Mouse (Mus musculus): Measurements from ENCODE around the gene Eif4a2.
"Not testable (repeated sequence)": the region's sequence is repeated elsewhere in the genome, so short reads cannot be mapped to it uniquely, and the experiment has no call there.

Eif4a2 gene

DNA sequence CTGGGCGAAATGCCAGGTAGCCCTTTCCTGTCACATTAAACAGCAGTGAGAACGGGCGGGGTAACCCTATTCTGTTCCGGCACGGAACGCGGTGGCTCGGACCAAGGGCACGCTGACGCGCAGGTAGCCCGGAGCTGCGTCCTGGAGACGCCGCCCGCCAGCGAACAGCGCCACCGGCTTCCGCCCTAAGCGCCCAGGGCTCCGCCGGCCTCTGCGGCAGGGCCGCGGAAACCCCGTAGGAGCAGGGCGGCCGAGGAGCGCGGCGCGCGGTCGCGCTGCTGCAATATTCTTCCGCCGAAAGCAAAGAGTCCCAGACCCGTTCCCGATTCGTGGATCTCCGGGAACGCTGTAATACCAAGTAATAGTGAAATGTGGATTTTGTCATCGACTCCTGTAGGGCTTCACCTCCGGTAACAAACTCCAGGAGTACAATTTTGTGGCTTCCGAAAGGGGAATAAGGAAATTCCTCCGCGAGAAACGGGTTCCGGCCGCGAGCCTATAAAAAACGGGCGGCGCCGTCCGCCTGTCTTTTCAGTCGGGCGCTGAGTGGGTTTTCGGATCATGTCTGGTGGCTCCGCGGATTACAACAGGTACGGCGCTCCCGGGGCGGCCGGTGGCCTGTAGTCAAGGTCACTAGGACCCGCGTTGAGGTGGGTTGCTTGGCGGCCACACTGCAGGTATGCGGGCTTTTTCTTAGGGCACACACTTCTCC, at the start of gene Eif4a2:
TSS of gene Eif4a2 (plus strand) at position 214 of the 712 bp plus-strand sequence.
- DNase-seq (ENCODE audit: extremely low read depth, low read depth, low spot score) = no peak

DNA sequence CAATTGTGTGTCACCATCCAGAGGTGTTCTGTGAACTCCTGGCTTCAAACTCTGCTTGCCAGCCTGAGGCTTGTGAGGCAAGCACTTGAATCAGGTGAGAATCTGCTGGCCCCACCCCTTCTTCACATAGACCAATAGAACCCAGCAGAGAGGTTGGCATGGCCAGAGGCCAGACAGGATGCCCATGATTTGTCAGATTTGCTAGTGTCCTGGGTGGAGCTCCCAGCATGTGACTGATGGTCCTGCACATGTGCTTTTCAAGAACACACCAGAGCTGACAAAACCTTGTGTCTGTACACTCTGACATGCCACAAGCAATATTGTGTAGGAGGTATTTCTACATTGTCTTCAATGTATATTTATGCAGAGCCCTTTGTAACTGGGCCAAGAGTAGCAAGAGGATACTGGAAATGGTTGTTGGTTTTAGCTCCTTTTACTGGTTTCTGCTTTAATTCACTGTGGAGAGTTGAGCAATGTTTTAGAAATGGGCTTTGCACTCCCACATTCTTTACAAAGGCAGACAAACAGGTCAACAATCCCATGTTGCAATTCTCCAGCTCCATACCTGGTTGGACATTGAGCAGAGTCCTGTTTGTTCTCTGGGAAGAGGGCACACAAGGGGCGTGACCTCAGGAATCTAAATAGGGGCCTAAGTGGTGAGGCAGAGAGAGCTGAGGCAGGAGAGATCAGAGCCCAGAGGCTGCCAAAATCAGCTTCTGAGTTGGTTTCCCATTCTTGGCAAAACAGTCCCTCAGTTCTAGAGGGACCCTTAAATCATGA, 49.4 kb upstream of the Eif4a2 start, which contains the start of gene Kng1:
TSS of gene Kng1 (plus strand) at position 198 of the 780 bp plus-strand sequence.
- not testable (repeated sequence) for DNase-seq (ENCODE audit: extremely low read depth, low read depth, low spot score)

DNA sequence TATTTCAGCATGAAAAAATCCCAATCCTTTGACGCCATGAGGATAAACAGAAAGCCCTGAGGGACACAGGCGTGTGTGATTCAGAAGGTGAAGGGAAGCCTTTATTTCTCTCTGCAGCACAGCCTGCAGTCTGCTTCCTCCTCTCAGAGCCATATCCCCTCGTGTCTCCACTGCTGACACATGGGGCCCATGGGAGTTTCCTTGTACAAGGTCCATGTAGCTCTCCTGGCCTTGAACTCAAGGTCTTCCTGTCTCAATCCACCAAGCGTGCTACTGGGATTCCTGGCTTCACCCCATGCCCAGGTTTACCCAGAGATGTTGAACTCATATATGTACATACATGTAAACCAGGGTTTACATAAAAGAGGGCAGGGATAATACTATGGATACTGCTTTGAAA, 47.6 kb upstream of the Eif4a2 start:
- DNase-seq (ENCODE audit: extremely low read depth, low read depth, low spot score) = not testable (repeated sequence)

DNA sequence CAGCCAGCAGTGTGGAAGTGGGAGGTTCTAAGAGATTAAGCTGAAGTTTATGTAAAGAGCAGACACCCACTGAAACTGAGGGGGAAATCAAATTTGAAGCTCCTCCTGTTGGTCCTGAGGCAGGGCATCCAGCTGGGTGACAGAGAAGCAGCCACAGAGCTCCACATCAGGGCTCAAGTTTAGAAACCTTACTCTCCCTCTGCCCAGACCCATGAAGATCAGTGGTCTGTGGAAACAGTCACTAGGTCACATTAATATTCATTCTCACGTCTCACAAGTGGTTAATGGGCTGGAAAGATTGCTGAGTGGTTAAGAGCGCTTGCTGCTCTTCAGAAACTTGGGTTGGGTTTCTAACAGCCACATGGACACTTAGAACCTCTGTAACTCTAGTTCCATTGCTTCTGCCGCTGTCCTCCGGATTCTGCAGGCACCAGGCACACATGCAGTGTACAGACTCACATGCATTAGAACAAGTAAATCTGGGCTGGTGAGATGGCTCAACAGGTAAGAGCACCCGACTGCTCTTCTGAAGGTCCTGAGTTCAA, 46.4 kb upstream of the Eif4a2 start:
- DNase-seq (ENCODE audit: extremely low read depth, low read depth, low spot score) = not testable (repeated sequence)

DNA sequence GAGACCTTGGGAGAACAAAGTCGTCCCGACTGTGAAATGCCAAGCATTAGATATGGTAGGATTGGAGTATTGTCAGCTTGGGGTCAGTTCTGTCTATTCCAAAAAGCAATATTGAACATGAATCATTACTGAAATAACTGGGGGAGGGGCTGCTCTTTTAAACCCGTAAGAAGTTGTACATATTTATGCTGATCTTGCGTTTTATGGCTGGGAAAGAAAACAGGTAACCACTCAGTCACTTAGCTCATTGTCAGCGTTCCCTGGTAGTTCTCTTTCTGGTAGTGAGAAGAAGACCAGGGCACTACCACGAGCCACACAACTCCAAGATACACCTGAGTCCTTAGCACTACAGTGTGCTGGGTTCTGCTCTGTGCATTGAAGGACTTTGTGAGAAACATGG, 29.7 kb upstream of the Eif4a2 start:
- not testable (repeated sequence) for DNase-seq (ENCODE audit: extremely low read depth, low read depth, low spot score)

DNA sequence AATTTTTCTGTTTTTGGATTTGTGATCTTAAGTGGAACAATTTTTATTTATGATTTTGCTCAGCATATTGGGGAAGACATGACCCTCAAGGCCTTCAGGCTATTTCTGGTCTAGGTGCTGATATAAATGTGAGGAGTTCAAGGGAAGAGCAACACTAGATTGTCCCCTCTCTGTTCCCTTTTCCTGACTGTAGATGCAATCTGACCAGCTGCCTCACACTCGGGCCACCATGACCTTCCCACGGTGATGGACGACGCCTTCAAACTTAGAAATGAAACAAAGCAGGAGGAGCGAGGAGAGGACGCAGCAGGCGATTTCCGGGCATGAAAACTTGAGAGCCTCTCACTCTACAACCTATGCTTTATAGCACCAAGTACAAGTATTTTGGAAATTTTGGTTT, 20.1 kb upstream of the Eif4a2 start:
- not testable (repeated sequence) for DNase-seq (ENCODE audit: extremely low read depth, low read depth, low spot score)

DNA sequence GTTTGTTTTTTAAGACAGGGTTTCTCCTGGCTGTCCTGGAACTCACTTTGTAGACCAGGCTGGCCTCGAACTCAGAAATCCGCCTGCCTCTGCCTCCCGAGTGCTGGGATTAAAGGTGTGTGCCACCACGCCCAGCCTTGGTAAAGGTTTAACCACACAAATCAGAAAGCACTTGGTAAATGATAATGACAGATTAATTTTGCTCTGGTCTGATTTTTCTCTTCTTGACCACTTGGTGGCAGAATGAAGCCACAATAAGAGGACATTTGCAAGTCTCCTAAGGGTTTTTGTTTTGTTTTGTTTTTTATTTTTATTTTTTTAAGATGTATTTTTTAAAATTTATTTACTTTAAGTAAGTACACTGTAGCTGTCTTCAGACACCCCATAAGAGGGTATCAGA, 19.5 kb upstream of the Eif4a2 start:
- DNase-seq (ENCODE audit: extremely low read depth, low read depth, low spot score) = not testable (repeated sequence)

DNA sequence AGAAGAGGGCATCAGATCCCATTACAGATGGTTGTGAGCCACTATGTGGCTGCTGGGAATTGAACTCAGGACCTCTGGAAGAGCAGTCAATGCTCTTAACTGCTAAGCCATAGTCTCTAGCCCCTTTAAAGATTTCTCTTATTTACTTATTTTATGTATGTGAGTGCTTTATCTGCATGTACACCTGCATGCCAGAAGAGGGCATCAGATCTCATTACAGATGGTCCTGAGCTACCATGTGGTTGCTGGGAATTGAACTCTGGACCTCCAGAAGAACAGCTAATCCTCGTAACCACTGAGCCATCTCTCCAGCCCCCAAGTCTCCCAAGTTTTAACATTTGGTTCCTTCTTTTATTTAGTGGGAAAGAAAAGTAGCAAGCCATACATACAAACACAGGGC, 18.8 kb upstream of the Eif4a2 start:
- DNase-seq (ENCODE audit: extremely low read depth, low read depth, low spot score) = not testable (repeated sequence)

DNA sequence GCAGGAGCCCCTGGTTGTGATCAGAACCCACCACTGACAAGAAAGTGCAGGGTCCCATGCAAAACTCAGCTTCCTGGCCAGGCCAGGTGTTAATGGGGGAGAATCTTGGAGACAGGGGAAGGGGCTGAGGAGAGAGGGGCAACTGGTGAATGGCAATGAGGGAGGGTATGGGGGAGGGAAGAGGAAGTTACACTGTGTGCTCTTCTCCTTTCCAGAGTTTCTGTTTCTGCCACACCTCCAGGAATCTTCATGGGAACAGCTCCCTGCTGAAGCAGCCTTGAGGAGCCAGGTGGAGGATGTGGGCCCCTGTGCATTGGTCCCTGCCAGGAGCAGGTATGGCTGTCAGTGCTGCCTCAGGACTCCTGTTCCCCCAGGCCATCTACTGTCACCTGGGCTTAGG, 15.9 kb upstream of the Eif4a2 start:
- DNase-seq (ENCODE audit: extremely low read depth, low read depth, low spot score) = not testable (repeated sequence)

DNA sequence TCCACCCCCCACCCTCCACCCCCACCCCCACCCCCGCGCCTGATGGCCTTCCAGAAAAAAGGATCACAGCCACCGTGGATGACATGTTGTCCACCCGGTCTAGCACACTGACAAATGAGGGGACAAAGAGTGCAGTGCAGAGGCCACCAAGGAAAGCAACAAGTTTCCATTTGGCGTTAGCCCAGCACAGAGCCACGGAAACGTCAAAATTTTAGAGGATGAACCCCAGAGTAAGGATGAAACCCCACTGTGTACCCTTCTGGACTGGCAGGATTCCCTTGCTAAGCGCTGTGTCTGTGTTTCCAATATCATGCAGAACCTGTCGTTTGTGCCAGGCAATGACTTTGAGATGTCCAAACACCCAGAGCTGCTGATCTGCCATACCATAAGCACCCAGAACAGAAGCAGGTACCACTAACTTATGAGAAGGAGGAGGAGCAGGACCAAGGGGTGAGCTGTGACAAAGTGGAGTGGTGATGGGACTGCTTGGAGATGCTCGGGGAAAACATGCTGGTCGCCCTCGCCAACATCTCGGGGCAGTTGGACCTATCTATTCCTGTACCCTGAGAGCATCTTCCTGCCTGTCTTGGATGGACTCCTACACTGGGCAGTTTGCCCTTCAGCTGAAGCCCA, 13.8 kb upstream of the Eif4a2 start:
- no peak for DNase-seq (ENCODE audit: extremely low read depth, low read depth, low spot score)

DNA sequence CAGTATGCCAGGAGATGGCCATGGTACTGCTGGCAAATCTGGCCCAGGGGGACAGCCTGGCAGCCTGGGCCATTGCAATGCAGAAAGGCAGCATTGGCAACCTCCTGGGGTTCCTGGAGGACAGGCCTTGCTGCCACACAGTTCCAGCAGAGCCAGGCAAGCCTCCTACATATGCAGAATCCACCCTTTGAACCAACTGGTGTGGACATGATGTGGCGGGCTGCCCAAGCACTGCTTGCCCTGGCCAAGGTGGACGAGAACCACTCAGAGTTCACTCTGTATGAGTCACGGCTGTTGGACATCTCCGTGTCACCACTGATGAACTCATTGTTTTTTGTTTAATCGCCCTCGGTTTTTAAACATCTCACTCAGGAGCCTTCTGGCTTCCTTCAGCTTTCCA, 13.1 kb upstream of the Eif4a2 start:
- no peak for DNase-seq (ENCODE audit: extremely low read depth, low read depth, low spot score)

DNA sequence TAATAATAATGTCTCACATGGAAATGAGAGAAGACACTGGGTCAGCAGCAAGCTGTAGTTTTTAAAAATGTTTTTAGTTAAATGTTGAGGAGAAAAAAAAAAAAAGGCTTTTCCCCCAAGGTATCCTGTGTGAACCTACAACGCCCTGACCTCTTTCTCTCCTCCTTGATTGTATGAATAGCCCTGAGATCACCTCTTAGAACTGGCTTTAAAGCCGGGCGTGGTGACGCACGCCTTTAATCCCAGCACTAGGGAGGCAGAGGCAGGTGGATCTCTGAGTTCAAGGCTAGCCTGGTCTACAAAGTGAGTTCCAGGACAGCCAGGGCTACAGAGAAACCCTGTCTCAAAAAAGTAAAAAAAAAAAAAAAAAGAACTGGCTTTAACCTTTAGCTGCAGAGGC, 11.7 kb upstream of the Eif4a2 start:
- DNase-seq (ENCODE audit: extremely low read depth, low read depth, low spot score) = not testable (repeated sequence)

DNA sequence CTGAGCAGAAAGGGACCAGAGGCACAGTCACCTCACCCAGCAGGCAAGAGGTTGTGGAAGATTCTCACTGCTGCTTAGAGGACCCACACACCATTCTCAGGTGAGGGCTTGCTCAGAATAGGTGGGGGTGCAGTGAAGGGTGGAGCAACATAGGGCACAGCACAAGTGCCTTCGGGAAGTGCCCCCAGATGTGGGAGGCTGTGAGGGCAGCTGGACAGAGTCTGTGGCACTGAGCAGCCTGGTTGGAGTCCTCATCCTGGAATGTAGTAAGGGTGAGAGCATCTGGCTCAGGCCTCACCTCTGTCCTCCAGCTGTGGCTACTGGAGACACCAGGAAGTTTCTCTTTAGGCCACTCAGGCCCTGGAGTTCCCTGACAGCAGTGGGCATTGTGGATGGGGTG, 10.4 kb upstream of the Eif4a2 start:
- DNase-seq (ENCODE audit: extremely low read depth, low read depth, low spot score) = not testable (repeated sequence)

DNA sequence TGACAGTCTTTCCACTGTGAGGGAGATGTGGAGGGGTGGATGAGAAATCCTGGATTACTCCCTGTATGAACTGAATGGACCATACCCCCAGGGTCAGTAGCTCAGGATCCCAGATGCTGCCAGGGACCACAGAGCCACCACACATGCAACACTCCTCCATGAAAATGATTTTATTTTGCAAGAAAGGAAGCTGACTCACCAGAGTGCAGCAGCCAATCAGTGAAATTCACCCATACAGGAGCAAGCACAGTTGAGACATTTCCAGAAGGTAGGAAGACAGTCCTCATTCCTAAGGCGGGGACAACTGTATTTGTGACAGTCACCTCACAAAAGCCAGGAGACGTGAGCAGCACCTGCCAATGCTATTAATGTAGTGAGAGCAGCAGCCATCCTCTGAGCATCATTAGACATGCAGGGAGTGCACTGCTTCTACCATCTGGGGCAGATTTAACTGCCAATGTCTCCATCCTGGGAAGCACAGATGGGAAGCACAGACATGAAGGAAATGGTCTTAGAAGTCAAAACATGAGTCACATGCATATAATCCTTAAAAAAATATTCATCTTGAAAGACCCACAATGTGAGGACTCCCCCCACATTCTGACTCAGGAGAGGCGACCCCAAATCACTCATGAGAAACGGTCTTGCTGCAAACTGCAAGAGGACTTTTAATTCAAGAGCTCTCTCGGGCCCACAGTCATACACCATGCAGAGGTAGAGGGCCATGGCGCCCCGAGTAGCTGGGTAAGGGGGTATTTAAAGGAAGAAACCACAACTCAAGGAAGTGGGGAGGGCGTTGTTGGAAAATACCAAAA, 9.7 kb upstream of the Eif4a2 start:
- not testable (repeated sequence) for DNase-seq (ENCODE audit: extremely low read depth, low read depth, low spot score)

DNA sequence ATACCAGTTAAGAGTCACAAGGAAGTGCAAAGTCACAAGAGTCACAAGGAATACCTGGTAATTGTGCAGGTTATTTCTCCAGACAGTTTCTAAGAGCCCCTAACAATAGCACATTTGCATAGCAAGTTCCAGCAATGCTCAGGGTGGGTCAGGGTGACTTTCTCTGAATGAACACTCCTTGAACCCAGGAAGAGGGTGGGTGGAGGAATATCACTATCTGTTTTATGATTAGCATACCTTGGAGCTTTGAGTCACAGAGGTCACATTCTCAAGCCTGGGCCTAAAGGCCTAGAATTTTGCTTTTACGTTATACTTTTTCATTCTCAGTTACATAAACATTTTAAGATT, 9.2 kb upstream of the Eif4a2 start:
- DNase-seq (ENCODE audit: extremely low read depth, low read depth, low spot score) = not testable (repeated sequence)

DNA sequence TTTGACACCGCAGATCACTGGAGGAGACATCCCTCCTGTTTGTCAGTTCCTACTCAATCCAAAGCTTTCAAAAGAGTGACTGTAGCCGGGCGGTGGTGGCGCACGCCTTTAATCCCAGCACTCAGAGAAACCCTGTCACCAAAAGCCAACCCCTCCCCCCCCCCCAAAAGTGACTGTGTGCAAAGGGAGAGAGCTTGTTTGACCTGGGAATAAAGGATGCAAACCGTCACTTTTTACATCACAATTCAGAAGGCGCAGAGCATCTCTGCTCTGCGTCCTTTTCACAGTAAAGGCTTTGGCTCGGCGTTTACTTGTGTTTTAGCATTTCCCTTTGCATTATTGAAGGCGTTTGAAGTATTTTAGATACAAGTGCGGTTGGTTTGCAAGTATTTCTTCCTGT, 7.6 kb upstream of the Eif4a2 start:
- no peak for DNase-seq (ENCODE audit: extremely low read depth, low read depth, low spot score)

DNA sequence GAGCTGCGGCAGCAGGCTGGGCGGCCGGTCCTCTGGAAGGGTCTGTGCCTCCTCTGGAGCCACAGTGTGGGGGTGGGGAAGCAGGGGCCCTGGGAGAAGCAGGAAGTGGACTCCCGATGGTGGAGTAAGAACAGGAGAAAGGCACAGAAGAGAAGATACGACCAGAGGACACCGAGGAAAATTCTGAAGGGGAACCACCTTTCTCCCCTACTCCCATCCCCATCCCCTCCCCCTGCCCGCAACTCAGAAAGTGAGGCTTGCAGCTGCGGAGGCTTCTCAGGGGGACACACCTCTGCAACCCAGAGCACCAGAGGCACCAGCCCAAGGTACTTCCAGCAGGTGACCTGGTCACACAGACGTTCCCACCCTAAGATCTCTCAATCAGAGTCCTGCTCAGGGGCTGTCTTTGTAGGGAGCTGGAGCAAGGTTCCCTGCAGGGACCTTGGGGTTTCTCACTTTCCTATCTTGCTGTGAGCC, 7.1 kb upstream of the Eif4a2 start:
- no peak for DNase-seq (ENCODE audit: extremely low read depth, low read depth, low spot score)

DNA sequence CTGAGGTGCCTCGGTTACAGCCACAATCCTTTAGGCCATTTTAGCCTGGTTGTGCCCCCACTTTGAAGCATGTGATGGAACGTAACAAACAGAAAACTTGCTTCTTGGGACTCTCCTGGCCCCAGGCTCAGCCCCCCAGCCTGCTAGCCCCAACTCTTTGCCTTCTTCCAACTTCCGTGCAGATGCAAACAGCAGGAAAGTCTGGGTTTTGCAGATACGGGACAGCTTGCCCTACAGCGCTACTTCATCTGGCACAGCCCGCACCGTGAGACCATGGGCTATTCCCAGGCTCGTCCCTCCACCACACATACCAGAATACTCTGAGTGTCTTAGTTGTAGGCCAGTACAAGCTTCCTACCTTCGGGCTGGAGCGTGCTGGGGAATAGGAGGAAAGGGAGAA, 6.6 kb upstream of the Eif4a2 start:
- no peak for DNase-seq (ENCODE audit: extremely low read depth, low read depth, low spot score)

DNA sequence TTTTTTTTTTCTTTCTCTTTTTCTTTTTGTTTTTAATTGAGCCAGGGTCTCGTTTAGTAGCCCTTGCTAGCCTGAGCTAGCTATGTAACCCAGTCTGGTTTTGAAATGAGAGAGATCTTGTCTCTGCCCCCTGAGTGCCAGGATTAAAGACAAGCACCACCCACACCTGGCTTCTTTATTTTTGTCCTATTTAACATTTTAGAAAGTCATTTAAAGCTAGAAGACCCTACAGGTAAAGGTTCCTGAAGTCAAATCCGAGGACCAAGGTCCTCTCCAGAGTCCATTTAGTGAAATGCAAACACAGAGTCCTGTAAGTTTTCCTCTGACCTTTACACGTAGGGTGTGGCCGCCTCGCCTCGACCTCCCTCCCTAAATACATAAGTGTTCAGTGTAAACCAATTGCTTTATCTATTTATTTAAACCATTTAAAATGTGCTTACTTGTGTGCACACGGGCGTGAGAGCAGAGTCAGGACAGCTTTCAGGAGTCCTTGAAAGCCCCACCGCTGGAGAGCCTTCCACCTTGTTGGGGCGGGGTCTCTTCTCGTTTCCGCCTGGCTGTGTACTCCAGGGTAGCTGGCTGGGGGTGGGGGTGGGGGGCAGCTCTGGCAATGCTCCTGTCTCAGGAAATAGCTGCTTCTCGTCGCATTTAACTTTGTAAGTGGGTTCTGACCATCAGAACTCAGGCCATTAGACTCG, 4.8 kb upstream of the Eif4a2 start:
- DNase-seq (ENCODE audit: extremely low read depth, low read depth, low spot score) = no peak

Measured in fat pad, adult 2 months (tissue).